In the genomic region with DNA sequence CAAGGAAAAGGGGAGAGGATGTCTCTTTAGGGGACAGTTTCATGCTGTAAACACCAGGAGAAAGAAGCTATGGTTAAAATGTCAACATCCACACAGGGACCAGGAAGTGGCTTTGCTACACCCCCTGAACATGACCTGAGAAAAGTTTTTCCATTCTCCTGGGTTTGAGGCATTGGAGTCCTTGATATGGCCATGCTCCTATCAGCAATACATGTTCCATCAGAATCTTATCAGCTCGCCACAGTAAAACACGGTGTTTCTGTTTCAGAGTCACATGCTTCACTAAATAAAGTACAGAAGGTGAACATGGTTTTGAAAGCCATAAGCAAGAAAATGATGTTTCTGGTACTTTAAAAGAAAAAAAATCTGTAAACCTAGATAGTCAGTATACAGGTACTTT, we compare ENCODE assay signal across 22 mouse cellular contexts.
DNase-seq lines count a peak whose midpoint lies in the region; ATAC-seq and TF ChIP-seq lines count a peak whose summit lies in the region.
"Had no signal": no experiment of that assay in that cellular context is flagged by ENCODE, and none has a peak within 500 bp of the region (broad histone marks: within the 10 kb centered on the region; RNA-seq: fewer than 3 reads in every experiment).

No protein-coding gene starts in this region.

- peak; percentile 67; the same call in 1 of the 2 replicates for TF ChIP-seq EP300 in liver, embryonic 14.5 days (IDR thresholded peaks at IDR 0.05; ENCODE audit: low read depth)

- 56% methylated on average over 2 of the region's 2 CpGs for WGBS in intestine, embryonic 16.5 days
- 47% methylated on average over 2 of the region's 2 CpGs for WGBS in intestine, postnatal 0 days
- 11% methylated on average over 2 of the region's 2 CpGs for WGBS in liver, embryonic 14.5 days (ENCODE audit: insufficient replicate concordance)

- H3K27me3 ChIP-seq in intestine, embryonic 16.5 days (replicated peaks; ENCODE audit: control insufficient read depth, insufficient read depth, low read length), result no peaks in the 10 kb centered on the region
- H3K27me3 ChIP-seq in intestine, postnatal 0 days (replicated peaks; ENCODE audit: control insufficient read depth, insufficient read depth, low read length), result no peaks in the 10 kb centered on the region
- no peaks in the 10 kb centered on the region for H3K27me3 ChIP-seq in liver, embryonic 14.5 days (ENCODE audit: control insufficient read depth, insufficient read depth, low read length)
- H3K27me3 ChIP-seq: CH12.LX; forebrain, embryonic 15.5 days; heart, embryonic 13.5 days; hindbrain, embryonic 15.5 days; Patski had no signal

- peak in 2 of 3 experiments; percentile 9 to 20 for DNase-seq in liver, embryonic 14.5 days (ENCODE audit: low read depth in 3 of 3, low spot score in 3 of 3)
- no peak for DNase-seq in layer of hippocampus, adult 9-11 months
- no peak for DNase-seq in ovary, postnatal 36 days (ENCODE audit: low spot score)
- DNase-seq in adrenal gland, adult 2 months, result no peak
- DNase-seq: adrenal gland, postnatal 25 days; cerebellum, adult 18-20 months; cerebellum, adult 9-11 months; cerebellum, postnatal 36 days; gastrocnemius, postnatal 14 days; heart, postnatal 36 days had no signal

- H3K9ac ChIP-seq in intestine, embryonic 16.5 days (ENCODE audit: low read depth, low read length), result no peak overlapping the region
- no peak overlapping the region for H3K9ac ChIP-seq in intestine, postnatal 0 days (ENCODE audit: low read depth, low read length)
- H3K9ac ChIP-seq in liver, embryonic 14.5 days (replicated peaks), result no peak overlapping the region
- H3K9ac ChIP-seq: forebrain, embryonic 15.5 days; heart, embryonic 13.5 days; hindbrain, embryonic 15.5 days had no signal

- H3K27ac ChIP-seq in intestine, embryonic 16.5 days (ENCODE audit: low read length), result no peak overlapping the region
- H3K27ac ChIP-seq in intestine, postnatal 0 days (ENCODE audit: low read depth, low read length), result no peak overlapping the region
- no peak overlapping the region for H3K27ac ChIP-seq in liver, embryonic 14.5 days
- H3K27ac ChIP-seq: embryonic facial prominence, embryonic 10.5 days; forebrain, embryonic 10.5 days; forebrain, embryonic 15.5 days; heart, embryonic 13.5 days; hindbrain, embryonic 15.5 days had no signal

- H3K9me3 ChIP-seq in intestine, embryonic 16.5 days (ENCODE audit: control insufficient read depth, low read length), result no peaks in the 10 kb centered on the region
- no peaks in the 10 kb centered on the region for H3K9me3 ChIP-seq in intestine, postnatal 0 days (ENCODE audit: control insufficient read depth)
- no peaks in the 10 kb centered on the region for H3K9me3 ChIP-seq in liver, embryonic 14.5 days (ENCODE audit: control insufficient read depth, low read length)
- H3K9me3 ChIP-seq: embryonic facial prominence, embryonic 10.5 days; forebrain, embryonic 10.5 days; forebrain, embryonic 15.5 days; heart, embryonic 13.5 days; hindbrain, embryonic 15.5 days had no signal

- no peak overlapping the region for H3K4me3 ChIP-seq in intestine, embryonic 16.5 days (ENCODE audit: low read length)
- H3K4me3 ChIP-seq in intestine, postnatal 0 days (ENCODE audit: low read depth, low read length), result no peak overlapping the region
- H3K4me3 ChIP-seq in liver, embryonic 14.5 days (ENCODE audit: insufficient read depth in 1 of 2, low read depth in 2 of 2, low read length in 2 of 2), result no peak overlapping the region
- H3K4me3 ChIP-seq: embryonic facial prominence, embryonic 10.5 days; forebrain, embryonic 10.5 days; forebrain, embryonic 15.5 days; heart, embryonic 13.5 days; hindbrain, embryonic 15.5 days had no signal

- peak; percentile 42; the same call in 1 of the 2 replicates for ATAC-seq in intestine, embryonic 16.5 days
- ATAC-seq in intestine, postnatal 0 days, result no peak
- ATAC-seq in common myeloid progenitor, adult 5-6 weeks (replicated peaks; ENCODE audit: low read depth, poor library complexity, severe bottlenecking), result peak; percentile 32; the same call in 1 of the 2 replicates
- peak; percentile 88 for ATAC-seq in liver, embryonic 14.5 days (ENCODE audit: insufficient read depth)
- ATAC-seq in megakaryocyte progenitor cell, adult 5-6 weeks (replicated peaks; ENCODE audit: poor library complexity), result peak; percentile 75
- ATAC-seq: activated CD4-positive, CD25-positive, alpha-beta regulatory T cell, adult 4 months; forebrain, embryonic 15.5 days; Patski had no signal

- no peaks in the 10 kb centered on the region for H3K4me1 ChIP-seq in intestine, embryonic 16.5 days (ENCODE audit: control insufficient read depth, insufficient read depth, low read length)
- H3K4me1 ChIP-seq in intestine, postnatal 0 days (replicated peaks; ENCODE audit: control insufficient read depth, insufficient read depth, low read length), result no peaks in the 10 kb centered on the region
- peaks cover 0 to 9% of the 10 kb centered on the region in 2 experiments; a peak in 2 of 4 replicates for H3K4me1 ChIP-seq in liver, embryonic 14.5 days (replicated peaks; ENCODE audit: control insufficient read depth in 2 of 2, insufficient read depth in 2 of 2, low read length in 1 of 2)
- H3K4me1 ChIP-seq: forebrain, embryonic 10.5 days; forebrain, embryonic 15.5 days; hindbrain, embryonic 15.5 days had no signal

- no peak overlapping the region for H3K4me2 ChIP-seq in intestine, embryonic 16.5 days (ENCODE audit: low read depth, low read length)
- H3K4me2 ChIP-seq in intestine, postnatal 0 days (replicated peaks; ENCODE audit: low read depth), result no peak overlapping the region
- no peak overlapping the region for H3K4me2 ChIP-seq in liver, embryonic 14.5 days (ENCODE audit: low read depth)
- H3K4me2 ChIP-seq: forebrain, embryonic 15.5 days; heart, embryonic 13.5 days; hindbrain, embryonic 15.5 days had no signal

- no peak for TF ChIP-seq CTCF in intestine, postnatal 0 days (IDR thresholded peaks at IDR 0.05; ENCODE audit: low read depth)
- no peak for TF ChIP-seq CTCF in liver, embryonic 14.5 days (IDR thresholded peaks at IDR 0.05; ENCODE audit: low read depth)

- no peaks in the 10 kb centered on the region for H3K36me3 ChIP-seq in intestine, embryonic 16.5 days (ENCODE audit: control insufficient read depth, insufficient read depth, low read length)
- no peaks in the 10 kb centered on the region for H3K36me3 ChIP-seq in intestine, postnatal 0 days (ENCODE audit: control insufficient read depth, insufficient read depth)
- no peaks in the 10 kb centered on the region for H3K36me3 ChIP-seq in liver, embryonic 14.5 days (replicated peaks; ENCODE audit: control insufficient read depth, insufficient read depth, low read depth)
- H3K36me3 ChIP-seq: embryonic facial prominence, embryonic 10.5 days; forebrain, embryonic 10.5 days; forebrain, embryonic 15.5 days; heart, embryonic 13.5 days; hindbrain, embryonic 15.5 days had no signal

Comparison
In these comparisons a context has a peak if more than half of its experiments do, and no peak if none do; other contexts are left out.
1. DNase-seq: peak in liver, embryonic 14.5 days (2 of 3); none in layer of hippocampus, adult 9-11 months (single experiment), ovary, postnatal 36 days (single experiment) and adrenal gland, adult 2 months (single experiment).